Mouse (Mus musculus) brain, embryonic 14.5 days (tissue): ENCODE results near the gene Bcl2.

Experiments
- CTCF ChIP-seq: fragments of 200-500 bp; IDR thresholded peaks from 2 replicates; pipeline ENCODE4 v1.5.1; 2012; ENCODE audit warnings: inconsistent platforms, mild to moderate bottlenecking, moderate library complexity, borderline replicate concordance; ENCODE audit not compliant: insufficient read depth, insufficient read length; ENCODE audit errors: extremely low read depth
- POLR2A ChIP-seq: fragments of 200-500 bp; IDR thresholded peaks from 2 replicates; pipeline ENCODE4 v1.6.1; 2012; ENCODE audit warnings: mild to moderate bottlenecking, inconsistent platforms, borderline replicate concordance; ENCODE audit not compliant: poor library complexity, insufficient read depth, insufficient read length, severe bottlenecking; ENCODE audit errors: extremely low read depth

- TF ChIP-seq POLR2A (no peak), CTCF (no peak)
Measured at GRCm38 (mm10) chr1:106633207-106633606, 80.9 kb downstream of the Bcl2 start.
